Mouse (Mus musculus) embryonic facial prominence, embryonic 13.5 days (tissue): ENCODE data around the gene Chst14. TPM values are rescaled to one million over a fixed set of nuclear protein-coding genes. Genes with fewer than 3 reads are reported as not detected.

Experiments used
- ATAC-seq: fragments of 200-750 bp; cut with Nextera tagmentation; 2 replicates; pipeline ENCODE4 v1.8.0; 2017; ENCODE audit warnings: low read depth; ENCODE audit not compliant: insufficient number of reproducible peaks, insufficient read depth, low FRiP score, low TSS enrichment
- H3K27ac ChIP-seq: fragments of 300-500 bp; sonication (generic); 2 replicates; pipeline ENCODE4 v1.5.1; 2015; ENCODE audit warnings: moderate library complexity, mild to moderate bottlenecking, inconsistent platforms
- H3K27me3 ChIP-seq: fragments of 300-500 bp; sonication (generic); 2 replicates; pipeline ENCODE4 v1.6.1; 2015; ENCODE audit warnings: mild to moderate bottlenecking, inconsistent platforms
- H3K36me3 ChIP-seq: fragments of 300-500 bp; sonication (generic); 2 replicates; pipeline ENCODE4 v1.6.1; 2015; ENCODE audit warnings: mild to moderate bottlenecking, inconsistent platforms
- H3K4me1 ChIP-seq: fragments of 300-500 bp; sonication (generic); 2 replicates; pipeline ENCODE4 v1.6.1; 2015; ENCODE audit warnings: inconsistent platforms
- H3K4me2 ChIP-seq: fragments of 300-500 bp; sonication (generic); 2 replicates; pipeline ENCODE4 v1.6.1; 2015; ENCODE audit warnings: moderate library complexity, mild to moderate bottlenecking, inconsistent platforms
- H3K4me3 ChIP-seq: fragments of 300-500 bp; sonication (generic); 2 replicates; pipeline ENCODE4 v1.5.1; 2015; ENCODE audit warnings: mild to moderate bottlenecking, inconsistent platforms
- H3K9ac ChIP-seq: fragments of 300-500 bp; sonication (generic); 2 replicates; pipeline ENCODE4 v1.6.1; 2015; ENCODE audit warnings: mild to moderate bottlenecking, inconsistent platforms
- H3K9me3 ChIP-seq: fragments of 300-500 bp; sonication (generic); 2 replicates; pipeline ENCODE4 v1.6.1; 2016; ENCODE audit warnings: inconsistent platforms
- WGBS: fragments of 180-500 bp; shearing (Covaris S2); methylation state at CpG from one replicate; pipeline ENCODE4 v1.1.7; 2015; ENCODE audit warnings: mixed read lengths; 5-methylcytosine and 5-hydroxymethylcytosine counted together
- polyA plus RNA-seq: library from polyadenylated mRNA; unstranded; fragments of >200 nt; fragmentation: Nextera tagmentation; extraction: Ambion mirVana; gene quantifications from 2 replicates; pipeline ENCODE4 v1.2.1, GENCODE M21; 2015

Gene Chst14
- 48.8 and 54.9 TPM in 2 replicates for polyA plus RNA-seq

GRCm38 (mm10) chr2:118926361-118926997 lies at the start of gene Chst14:
TSS of gene Chst14 (plus strand) at chr2:118926496.
- H3K36me3 ChIP-seq = peaks cover 22% of the 10 kb centered on the region
- peak within 1 kb of the TSS; percentile 72 for H3K27ac ChIP-seq
- peak within 1 kb of the TSS; percentile 91 for H3K9ac ChIP-seq
- peak; percentile 85 for ATAC-seq
- peak within 1 kb of the TSS; percentile 81 for H3K4me3 ChIP-seq
- WGBS = under 1% methylated on average over 38 of the region's 47 CpGs
- no peaks in the 10 kb centered on the region for H3K27me3 ChIP-seq
- H3K9me3 ChIP-seq = no peaks in the 10 kb centered on the region
- peaks cover 27% of the 10 kb centered on the region for H3K4me1 ChIP-seq
- peak within 1 kb of the TSS; percentile 89 for H3K4me2 ChIP-seq

GRCm38 (mm10) chr2:118881019-118881418 lies 45.3 kb upstream of the Chst14 start:
- H3K27ac ChIP-seq = no peak overlapping the region
- 82% methylated on average over 4 of the region's 4 CpGs for WGBS
- no peak for ATAC-seq

GRCm38 (mm10) chr2:118881956-118882355 lies 44.3 kb upstream of the Chst14 start:
- Histone ChIP-seq H3K27me3 (peaks cover 28% of the 10 kb centered on the region), H3K9me3 (no peaks in the 10 kb centered on the region), H3K36me3 (peaks cover 20% of the 10 kb centered on the region), H3K4me3 (no peak overlapping the region), H3K4me2 (no peak overlapping the region), H3K9ac (no peak overlapping the region), H3K27ac (no peak overlapping the region), H3K4me1 (no peaks in the 10 kb centered on the region)
- no peak for ATAC-seq
- WGBS = 81% methylated on average over 5 of the region's 5 CpGs

More at GRCm38 (mm10) chr2:118881019-118881418, 45.3 kb upstream of the Chst14 start:
- H3K9ac ChIP-seq = no peak overlapping the region
- H3K4me1 ChIP-seq = no peaks in the 10 kb centered on the region
- no peak overlapping the region for H3K4me3 ChIP-seq
- no peak overlapping the region for H3K4me2 ChIP-seq
- peaks cover 30% of the 10 kb centered on the region for H3K36me3 ChIP-seq
- H3K9me3 ChIP-seq = no peaks in the 10 kb centered on the region
- peaks cover 20% of the 10 kb centered on the region for H3K27me3 ChIP-seq

GRCm38 (mm10) chr2:118882840-118883679 lies 43.2 kb upstream of the Chst14 start:
- H3K4me1 ChIP-seq = peaks cover 7% of the 10 kb centered on the region; the same call in 1 of the 2 replicates
- WGBS = 2% methylated on average over 32 of the region's 32 CpGs

GRCm38 (mm10) chr2:118887440-118887839 lies 38.9 kb upstream of the Chst14 start:
- WGBS = 62% methylated on average over 13 of the region's 13 CpGs
- Histone ChIP-seq H3K27me3 (peaks cover 51% of the 10 kb centered on the region), H3K9me3 (no peaks in the 10 kb centered on the region), H3K4me3 (no peak overlapping the region), H3K36me3 (no peaks in the 10 kb centered on the region), H3K9ac (no peak overlapping the region), H3K27ac (no peak overlapping the region), H3K4me2 (peak overlapping the region; percentile 22), H3K4me1 (peaks cover 8% of the 10 kb centered on the region; the same call in 1 of the 2 replicates)
- no peak for ATAC-seq

More at GRCm38 (mm10) chr2:118882840-118883679, 43.2 kb upstream of the Chst14 start:
- H3K9ac ChIP-seq = peak overlapping the region; percentile 76
- ATAC-seq = peak; percentile 66
- peaks cover 36% of the 10 kb centered on the region for H3K27me3 ChIP-seq
- no peak overlapping the region for H3K27ac ChIP-seq
- H3K4me2 ChIP-seq = peak overlapping the region; percentile 82
- H3K36me3 ChIP-seq = peaks cover 10% of the 10 kb centered on the region
- H3K9me3 ChIP-seq = no peaks in the 10 kb centered on the region
- peak overlapping the region; percentile 44 for H3K4me3 ChIP-seq

- Histone ChIP-seq H3K9me3 (no peaks in the 10 kb centered on the region), H3K27ac (no peak overlapping the region), H3K4me1 (peaks cover 8% of the 10 kb centered on the region; the same call in 1 of the 2 replicates), H3K36me3 (no peaks in the 10 kb centered on the region), H3K27me3 (peaks cover 56% of the 10 kb centered on the region), H3K4me3 (no peak overlapping the region), H3K9ac (no peak overlapping the region), H3K4me2 (peak overlapping the region; percentile 22)
- WGBS = 26% methylated on average over 13 of the region's 14 CpGs
- ATAC-seq = no peak
These were observed 38.3 kb upstream of the Chst14 start for GRCm38 (mm10) chr2:118887845-118888548.

GRCm38 (mm10) chr2:118891173-118891572 lies 35.1 kb upstream of the Chst14 start:
- WGBS = 80% methylated on average over 4 of the region's 4 CpGs
- ATAC-seq = no peak
- Histone ChIP-seq H3K9me3 (no peaks in the 10 kb centered on the region), H3K36me3 (no peaks in the 10 kb centered on the region), H3K4me3 (no peak overlapping the region), H3K9ac (no peak overlapping the region), H3K4me1 (peaks cover 16% of the 10 kb centered on the region), H3K27me3 (peaks cover 65% of the 10 kb centered on the region), H3K4me2 (no peak overlapping the region), H3K27ac (no peak overlapping the region)

- Histone ChIP-seq H3K4me1 (peaks cover 37% of the 10 kb centered on the region), H3K9ac (peak overlapping the region; percentile 63), H3K36me3 (no peaks in the 10 kb centered on the region), H3K27ac (no peak overlapping the region), H3K4me2 (peak overlapping the region; percentile 76), H3K27me3 (peaks cover 92% of the 10 kb centered on the region), H3K9me3 (no peaks in the 10 kb centered on the region), H3K4me3 (peak overlapping the region; percentile 53)
- ATAC-seq = no peak
- WGBS = 1% methylated on average over 38 of the region's 38 CpGs
These were observed 30.0 kb upstream of the Chst14 start for GRCm38 (mm10) chr2:118895990-118896913.

- H3K9me3 ChIP-seq = no peaks in the 10 kb centered on the region
- WGBS = under 1% methylated on average over 13 of the region's 13 CpGs
- H3K36me3 ChIP-seq = no peaks in the 10 kb centered on the region
- peak overlapping the region; percentile 53 for H3K4me3 ChIP-seq
- peaks cover 89% of the 10 kb centered on the region for H3K27me3 ChIP-seq
- H3K4me1 ChIP-seq = peaks cover 37% of the 10 kb centered on the region
- no peak for ATAC-seq
- H3K27ac ChIP-seq = no peak overlapping the region
- peak overlapping the region; percentile 76 for H3K4me2 ChIP-seq
- peak overlapping the region; percentile 63 for H3K9ac ChIP-seq
These were observed 29.4 kb upstream of the Chst14 start for GRCm38 (mm10) chr2:118896914-118897291.

GRCm38 (mm10) chr2:118897392-118897791 lies 28.9 kb upstream of the Chst14 start:
- peak overlapping the region; percentile 53 for H3K4me3 ChIP-seq
- H3K27ac ChIP-seq = no peak overlapping the region
- peak overlapping the region; percentile 76 for H3K4me2 ChIP-seq
- H3K9ac ChIP-seq = no peak overlapping the region
- H3K36me3 ChIP-seq = no peaks in the 10 kb centered on the region
- peaks cover 85% of the 10 kb centered on the region for H3K27me3 ChIP-seq
- peaks cover 38% of the 10 kb centered on the region for H3K4me1 ChIP-seq
- no peak for ATAC-seq
- WGBS = under 1% methylated on average over 7 of the region's 7 CpGs
- no peaks in the 10 kb centered on the region for H3K9me3 ChIP-seq
